Mouse (Mus musculus): ENCODE results near the gene Dkk3.
"Not testable (repeated sequence)": the region's sequence is repeated elsewhere in the genome, so short reads cannot be mapped to it uniquely, and the experiment has no call there.

Dkk3 gene

GRCm38 (mm10) chr7:112165593-112165992 is 6.7 kb upstream of the Dkk3 start:
- DNase-seq: no peak

GRCm38 (mm10) chr7:112165032-112165431 is 6.2 kb upstream of the Dkk3 start:
- DNase-seq: not testable (repeated sequence)

GRCm38 (mm10) chr7:112164430-112164829 is 5.6 kb upstream of the Dkk3 start:
- no peak for DNase-seq

- DNase-seq: no peak
These were observed 978 bp upstream of the Dkk3 start for GRCm38 (mm10) chr7:112159835-112160234.

GRCm38 (mm10) chr7:112158316-112158741 is 528 bp downstream of the Dkk3 start:
- DNase-seq: no peak

GRCm38 (mm10) chr7:112157584-112158315 is 1.1 kb downstream of the Dkk3 start:
- DNase-seq: no peak

GRCm38 (mm10) chr7:112155194-112155593 is 3.7 kb downstream of the Dkk3 start:
- no peak for DNase-seq

- no peak for DNase-seq
These were observed 4.4 kb downstream of the Dkk3 start for GRCm38 (mm10) chr7:112154445-112154844.

- DNase-seq: no peak
These were observed 9.7 kb downstream of the Dkk3 start for GRCm38 (mm10) chr7:112149113-112149512.

GRCm38 (mm10) chr7:112147979-112148378 is 10.9 kb downstream of the Dkk3 start:
- DNase-seq: no peak

- no peak for DNase-seq
These were observed 14.1 kb downstream of the Dkk3 start for GRCm38 (mm10) chr7:112144646-112145179.

GRCm38 (mm10) chr7:112143978-112144377 is 14.9 kb downstream of the Dkk3 start:
- DNase-seq: no peak

GRCm38 (mm10) chr7:112143090-112143500 is 15.8 kb downstream of the Dkk3 start:
- no peak for DNase-seq

- no peak for DNase-seq
These were observed 16.2 kb downstream of the Dkk3 start for GRCm38 (mm10) chr7:112142616-112143015.

GRCm38 (mm10) chr7:112140725-112141124 is 18.1 kb downstream of the Dkk3 start:
- DNase-seq: no peak

- DNase-seq: no peak
These were observed 20.1 kb downstream of the Dkk3 start for GRCm38 (mm10) chr7:112138509-112139405.

GRCm38 (mm10) chr7:112138168-112138508 is 20.7 kb downstream of the Dkk3 start:
- no peak for DNase-seq

- DNase-seq: no peak
These were observed 22.3 kb downstream of the Dkk3 start for GRCm38 (mm10) chr7:112136537-112136936.

GRCm38 (mm10) chr7:112135161-112135560 is 23.7 kb downstream of the Dkk3 start:
- no peak for DNase-seq

GRCm38 (mm10) chr7:112133277-112133676 is 25.6 kb downstream of the Dkk3 start:
- no peak for DNase-seq

- no peak for DNase-seq
These were observed 26.9 kb downstream of the Dkk3 start for GRCm38 (mm10) chr7:112132005-112132404.

GRCm38 (mm10) chr7:112130660-112131059 is 28.2 kb downstream of the Dkk3 start:
- DNase-seq: no peak

- peak; percentile 66 for DNase-seq
These were observed 29.0 kb downstream of the Dkk3 start for GRCm38 (mm10) chr7:112129851-112130250.

GRCm38 (mm10) chr7:112128810-112129209 is 30.0 kb downstream of the Dkk3 start:
- peak; percentile 60 for DNase-seq

Measured in cerebellum, adult 9-11 months (tissue).